Mouse (Mus musculus) thymus, adult 2 months (tissue): ENCODE results near the gene Ephb1. TPM values are rescaled to one million over a fixed set of nuclear protein-coding genes. Genes with fewer than 3 reads are reported as not detected.

Source experiments
- DNase-seq: peaks from one replicate; pipeline ENCODE4 v3.0.0; 2021
- H3K27ac ChIP-seq: fragments of 200-500 bp; 2 replicates; pipeline ENCODE4 v1.5.1; 2012; ENCODE audit warnings: low read length, control low read depth; ENCODE audit not compliant: control insufficient read depth, insufficient read depth
- H3K27me3 ChIP-seq: fragments of 200-500 bp; 2 replicates; pipeline ENCODE4 v1.6.1; 2012; ENCODE audit warnings: mild to moderate bottlenecking, low read length, moderate library complexity, mixed read lengths; ENCODE audit not compliant: control insufficient read depth, insufficient read depth
- H3K36me3 ChIP-seq: fragments of 200-500 bp; 2 replicates; pipeline ENCODE4 v1.6.1; 2012; ENCODE audit warnings: mild to moderate bottlenecking, low read length, moderate library complexity; ENCODE audit not compliant: control insufficient read depth, insufficient read depth
- H3K4me1 ChIP-seq: fragments of 200-500 bp; replicated peaks from 2 replicates; pipeline ENCODE4 v1.6.1; 2012; ENCODE audit warnings: low read length; ENCODE audit not compliant: control insufficient read depth, insufficient read depth
- H3K4me3 ChIP-seq: fragments of 200-500 bp; 2 replicates; pipeline ENCODE4 v1.5.1; 2012; ENCODE audit warnings: mild to moderate bottlenecking, low read length, control low read depth, moderate library complexity; ENCODE audit not compliant: control insufficient read depth, insufficient read depth
- CTCF ChIP-seq: fragments of 200-500 bp; IDR thresholded peaks from 2 replicates; pipeline ENCODE4 v1.5.1; 2012; ENCODE audit warnings: mild to moderate bottlenecking, control low read depth, low read length, moderate library complexity, borderline replicate concordance; ENCODE audit not compliant: control insufficient read depth, poor library complexity, insufficient read depth; ENCODE audit errors: extremely low read depth
- POLR2A ChIP-seq: fragments of 200-500 bp; IDR thresholded peaks from 2 replicates; pipeline ENCODE4 v1.6.1; 2012; ENCODE audit warnings: mild to moderate bottlenecking, low read length, control low read depth, moderate library complexity; ENCODE audit not compliant: control insufficient read depth, poor library complexity, insufficient read depth; ENCODE audit errors: extremely low read depth
- WGBS: fragments of 180-500 bp; shearing (Covaris S2); methylation state at CpG from one replicate; pipeline ENCODE4 v1.1.7; 2018; 5-methylcytosine and 5-hydroxymethylcytosine counted together
- polyA plus RNA-seq: library from polyadenylated mRNA; depleted of rRNA; stranded (reverse); fragments of >200 nt; gene quantifications from 2 replicates; pipeline ENCODE4 v1.2.3, GENCODE M21; 2012; rRNA removed

The Ephb1 gene
- polyA plus RNA-seq, 1 experiment: 0.43 TPM

- Histone ChIP-seq H3K27me3 (no peaks in the 10 kb centered on the region), H3K4me1 (no peaks in the 10 kb centered on the region), H3K27ac (no peak overlapping the region), H3K36me3 (no peaks in the 10 kb centered on the region), H3K4me3 (no peak overlapping the region)
- DNase-seq: no peak
- TF ChIP-seq POLR2A: no peak
- TF ChIP-seq CTCF: no peak
- WGBS: 86% methylated on average over 3 of the region's 3 CpGs
Measured at GRCm38 (mm10) chr9:101903406-101903805, 451.1 kb downstream of the Ephb1 start.

- 96% methylated on average over 1 of the region's 1 CpGs for WGBS
- Histone ChIP-seq H3K36me3 (no peaks in the 10 kb centered on the region), H3K27me3 (no peaks in the 10 kb centered on the region), H3K4me3 (no peak overlapping the region), H3K27ac (no peak overlapping the region), H3K4me1 (no peaks in the 10 kb centered on the region)
- TF ChIP-seq CTCF: no peak
- TF ChIP-seq POLR2A: no peak
- DNase-seq: no peak
Measured at GRCm38 (mm10) chr9:101897851-101898250, 456.6 kb downstream of the Ephb1 start.

- Histone ChIP-seq H3K4me1 (no peaks in the 10 kb centered on the region), H3K36me3 (no peaks in the 10 kb centered on the region), H3K4me3 (no peak overlapping the region), H3K27me3 (no peaks in the 10 kb centered on the region), H3K27ac (no peak overlapping the region)
- no peak for DNase-seq
- WGBS: 46% methylated on average over 2 of the region's 2 CpGs
- TF ChIP-seq POLR2A (no peak), CTCF (no peak)
Measured at GRCm38 (mm10) chr9:101883295-101883694, 471.2 kb downstream of the Ephb1 start.

DNA sequence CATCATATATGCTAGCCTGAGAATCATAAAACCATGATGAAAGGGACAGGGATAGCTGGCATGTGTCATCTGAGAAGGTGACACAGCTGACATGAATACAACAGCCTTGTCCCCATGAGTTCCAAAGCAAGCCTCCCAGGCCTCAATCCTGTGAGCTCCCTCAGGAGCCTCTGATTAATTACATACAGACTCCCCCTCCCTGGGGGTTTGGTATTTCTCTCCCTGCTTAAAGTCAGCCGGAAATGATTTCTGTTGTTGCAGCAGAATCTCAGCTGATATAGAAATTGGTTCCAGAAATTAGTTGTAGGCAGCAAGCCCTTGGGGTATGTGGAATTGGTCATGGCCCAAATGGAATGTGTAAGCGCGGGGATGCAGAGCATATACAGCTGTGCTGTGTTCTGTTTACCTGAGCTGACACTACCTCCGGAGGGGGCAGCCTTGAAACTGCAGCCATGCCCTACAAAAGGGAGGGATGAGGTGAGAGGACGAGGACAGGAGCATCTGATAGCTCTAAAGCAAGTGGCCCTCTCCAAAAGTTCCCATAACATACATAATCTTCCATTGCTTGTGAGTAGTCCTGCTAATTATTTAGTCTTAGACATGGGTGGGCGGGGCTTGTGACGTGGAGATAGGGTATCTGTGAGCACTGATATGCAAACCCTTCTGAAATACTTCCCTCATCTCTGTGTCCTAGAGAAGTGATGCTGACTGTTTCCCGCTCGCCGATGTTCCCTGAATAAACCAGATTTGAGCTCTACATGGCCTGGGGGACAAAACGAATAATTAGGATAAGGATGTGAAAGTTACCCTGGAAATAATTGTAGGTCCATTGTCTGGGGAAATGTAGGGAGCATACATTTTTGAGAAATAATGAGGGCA lies 477.1 kb downstream of the Ephb1 start:
- H3K4me3 ChIP-seq: no peak overlapping the region
- no peaks in the 10 kb centered on the region for H3K4me1 ChIP-seq
- TF ChIP-seq CTCF (no peak), POLR2A (no peak)
- no peaks in the 10 kb centered on the region for H3K27me3 ChIP-seq
- no peak overlapping the region for H3K27ac ChIP-seq
- H3K36me3 ChIP-seq: no peaks in the 10 kb centered on the region
- 85% methylated on average over 11 of the region's 11 CpGs for WGBS
- no peak for DNase-seq

- Histone ChIP-seq H3K27me3 (no peaks in the 10 kb centered on the region), H3K36me3 (no peaks in the 10 kb centered on the region), H3K4me3 (no peak overlapping the region), H3K27ac (no peak overlapping the region), H3K4me1 (no peaks in the 10 kb centered on the region)
- TF ChIP-seq CTCF (no peak), POLR2A (no peak)
- no peak for DNase-seq
- WGBS: 86% methylated on average over 1 of the region's 1 CpGs
Measured at GRCm38 (mm10) chr9:101875306-101875705, 479.2 kb downstream of the Ephb1 start.

Other genes with a start within 250 kb of the Ephb1 start
- gene Ky, start 151.1 kb upstream of the Ephb1 start, polyA plus RNA-seq: 0.65 and 0.89 TPM in 2 replicates